Mouse (Mus musculus): Measurements from ENCODE around the gene Dtnb. TPM values are rescaled to one million over a fixed set of nuclear protein-coding genes. Genes with fewer than 3 reads are reported as not detected.
A peak's percentile ranks its signal among the peaks of the same experiment; 100 is the strongest.

Dtnb gene
- polyA plus RNA-seq, 1 experiment from 2014 or later, result 49.6 TPM

- H3K9me3 ChIP-seq, result no peaks in the 10 kb centered on the region
- ATAC-seq (ENCODE audit: insufficient number of reproducible peaks, insufficient read depth, low FRiP score, low TSS enrichment, low read depth), result no peak
- no peaks in the 10 kb centered on the region for H3K4me1 ChIP-seq
- H3K36me3 ChIP-seq, result no peaks in the 10 kb centered on the region
- no peak overlapping the region for H3K27ac ChIP-seq
- WGBS, result 95% methylated on average over 1 of the region's 1 CpGs
- H3K27me3 ChIP-seq, result 0 out of 2 replicates have a peak, but pooled peaks cover under 1% of the 10 kb centered on the region
- no peak overlapping the region for H3K9ac ChIP-seq
- H3K4me3 ChIP-seq, result no peak overlapping the region
- no peak overlapping the region for H3K4me2 ChIP-seq
Observed at GRCm38 (mm10) chr12:3799551-3799950, 227.4 kb downstream of the Dtnb start.

GRCm38 (mm10) chr12:3805852-3806251 is 233.7 kb downstream of the Dtnb start, which contains the start of gene Dnmt3a:
Gene Dnmt3a (plus strand): TSS chr12:3806007.
- Histone ChIP-seq H3K4me2 (peak within 1 kb of the TSS; percentile 86), H3K4me3 (peak within 1 kb of the TSS; percentile 87), H3K9ac (peak within 1 kb of the TSS; percentile 92), H3K9me3 (no peaks in the 10 kb centered on the region), H3K27ac (peak within 1 kb of the TSS; percentile 97), H3K4me1 (peaks cover 31% of the 10 kb centered on the region), H3K27me3 (0 out of 2 replicates have a peak, but pooled peaks cover 2% of the 10 kb centered on the region), H3K36me3 (no peaks in the 10 kb centered on the region)
- 28% methylated on average over 4 of the region's 4 CpGs for WGBS
- no peak for ATAC-seq (ENCODE audit: insufficient number of reproducible peaks, insufficient read depth, low FRiP score, low TSS enrichment, low read depth)

GRCm38 (mm10) chr12:3806271-3806684 is 234.1 kb downstream of the Dtnb start:
- peak; percentile 78 for ATAC-seq (ENCODE audit: insufficient number of reproducible peaks, insufficient read depth, low FRiP score, low TSS enrichment, low read depth)
- Histone ChIP-seq H3K9ac (peak overlapping the region; percentile 92), H3K27me3 (0 out of 2 replicates have a peak, but pooled peaks cover 2% of the 10 kb centered on the region), H3K4me1 (peaks cover 36% of the 10 kb centered on the region), H3K9me3 (no peaks in the 10 kb centered on the region), H3K36me3 (no peaks in the 10 kb centered on the region), H3K4me3 (peak overlapping the region; percentile 87), H3K4me2 (peak overlapping the region; percentile 86), H3K27ac (peak overlapping the region; percentile 97)
- 2% methylated on average over 40 of the region's 41 CpGs for WGBS

- Histone ChIP-seq H3K9ac (peak overlapping the region; percentile 92), H3K4me2 (peak overlapping the region; percentile 86), H3K36me3 (no peaks in the 10 kb centered on the region), H3K4me1 (peaks cover 41% of the 10 kb centered on the region), H3K27me3 (0 out of 2 replicates have a peak, but pooled peaks cover 2% of the 10 kb centered on the region), H3K27ac (peak overlapping the region; percentile 97), H3K4me3 (peak overlapping the region; percentile 87), H3K9me3 (no peaks in the 10 kb centered on the region)
- under 1% methylated on average over 39 of the region's 141 CpGs for WGBS
- peak; percentile 17; the same call in 1 of the 2 replicates for ATAC-seq (ENCODE audit: insufficient number of reproducible peaks, insufficient read depth, low FRiP score, low TSS enrichment, low read depth)
Observed at GRCm38 (mm10) chr12:3806703-3807547, 234.7 kb downstream of the Dtnb start.

- Histone ChIP-seq H3K27me3 (0 out of 2 replicates have a peak, but pooled peaks cover 2% of the 10 kb centered on the region), H3K9ac (peak overlapping the region; percentile 92), H3K4me3 (peak overlapping the region; percentile 87), H3K36me3 (no peaks in the 10 kb centered on the region), H3K4me2 (peak overlapping the region; percentile 86), H3K4me1 (peaks cover 46% of the 10 kb centered on the region), H3K27ac (peak overlapping the region; percentile 97), H3K9me3 (no peaks in the 10 kb centered on the region)
- ATAC-seq (ENCODE audit: insufficient number of reproducible peaks, insufficient read depth, low FRiP score, low TSS enrichment, low read depth), result peak; percentile 40
- WGBS, result under 1% methylated on average over 59 of the region's 105 CpGs
Observed at GRCm38 (mm10) chr12:3807548-3808395, 235.6 kb downstream of the Dtnb start.

- Histone ChIP-seq H3K4me2 (peak overlapping the region; percentile 86), H3K27me3 (0 out of 2 replicates have a peak, but pooled peaks cover 2% of the 10 kb centered on the region), H3K9ac (peak overlapping the region; percentile 92), H3K27ac (peak overlapping the region; percentile 97), H3K4me3 (peak overlapping the region; percentile 87), H3K36me3 (0 out of 2 replicates have a peak, but pooled peaks cover 2% of the 10 kb centered on the region), H3K9me3 (no peaks in the 10 kb centered on the region), H3K4me1 (peaks cover 46% of the 10 kb centered on the region)
- WGBS, result 3% methylated on average over 10 of the region's 10 CpGs
- peak; percentile 48 for ATAC-seq (ENCODE audit: insufficient number of reproducible peaks, insufficient read depth, low FRiP score, low TSS enrichment, low read depth)
Observed at GRCm38 (mm10) chr12:3808396-3808981, 236.3 kb downstream of the Dtnb start.

- H3K27ac ChIP-seq, result peak overlapping the region; percentile 39
- H3K4me1 ChIP-seq, result peaks cover 46% of the 10 kb centered on the region
- 0 out of 2 replicates have a peak overlapping the region, but pooled peaks have one; percentile 14 for H3K4me3 ChIP-seq
- no peaks in the 10 kb centered on the region for H3K9me3 ChIP-seq
- peak overlapping the region; percentile 86 for H3K4me2 ChIP-seq
- 65% methylated on average over 7 of the region's 7 CpGs for WGBS
- H3K9ac ChIP-seq, result peak overlapping the region; percentile 36; the same call in 1 of the 2 replicates
- 0 out of 2 replicates have a peak, but pooled peaks cover 1% of the 10 kb centered on the region for H3K27me3 ChIP-seq
- no peak for ATAC-seq (ENCODE audit: insufficient number of reproducible peaks, insufficient read depth, low FRiP score, low TSS enrichment, low read depth)
- H3K36me3 ChIP-seq, result peaks cover 5% of the 10 kb centered on the region; the same call in 1 of the 2 replicates
Observed at GRCm38 (mm10) chr12:3809520-3810180, 237.5 kb downstream of the Dtnb start.

- H3K4me3 ChIP-seq, result 0 out of 2 replicates have a peak overlapping the region, but pooled peaks have one; percentile 4
- peak overlapping the region; percentile 51 for H3K27ac ChIP-seq
- no peak for ATAC-seq (ENCODE audit: insufficient number of reproducible peaks, insufficient read depth, low FRiP score, low TSS enrichment, low read depth)
- peaks cover 52% of the 10 kb centered on the region for H3K4me1 ChIP-seq
- H3K27me3 ChIP-seq, result no peaks in the 10 kb centered on the region
- H3K4me2 ChIP-seq, result peak overlapping the region; percentile 86
- peaks cover 5% of the 10 kb centered on the region; the same call in 1 of the 2 replicates for H3K36me3 ChIP-seq
- no peaks in the 10 kb centered on the region for H3K9me3 ChIP-seq
- no peak overlapping the region for H3K9ac ChIP-seq
- 51% methylated on average over 4 of the region's 4 CpGs for WGBS
Observed at GRCm38 (mm10) chr12:3810455-3810854, 238.3 kb downstream of the Dtnb start.

- H3K27ac ChIP-seq, result 0 out of 2 replicates have a peak overlapping the region, but pooled peaks have one; percentile 39
- ATAC-seq (ENCODE audit: insufficient number of reproducible peaks, insufficient read depth, low FRiP score, low TSS enrichment, low read depth), result no peak
- H3K36me3 ChIP-seq, result peaks cover 8% of the 10 kb centered on the region; the same call in 1 of the 2 replicates
- H3K27me3 ChIP-seq, result no peaks in the 10 kb centered on the region
- H3K4me3 ChIP-seq, result no peak overlapping the region
- peaks cover 54% of the 10 kb centered on the region for H3K4me1 ChIP-seq
- peak overlapping the region; percentile 86 for H3K4me2 ChIP-seq
- 33% methylated on average over 5 of the region's 5 CpGs for WGBS
- 0 out of 2 replicates have a peak overlapping the region, but pooled peaks have one; percentile 32 for H3K9ac ChIP-seq
- no peaks in the 10 kb centered on the region for H3K9me3 ChIP-seq
Observed at GRCm38 (mm10) chr12:3811596-3811995, 239.4 kb downstream of the Dtnb start.

- Histone ChIP-seq H3K27ac (peak overlapping the region; percentile 44), H3K9me3 (no peaks in the 10 kb centered on the region), H3K27me3 (no peaks in the 10 kb centered on the region), H3K4me3 (no peak overlapping the region), H3K4me1 (peaks cover 61% of the 10 kb centered on the region), H3K9ac (no peak overlapping the region), H3K36me3 (peaks cover 8% of the 10 kb centered on the region; the same call in 1 of the 2 replicates), H3K4me2 (no peak overlapping the region)
- 60% methylated on average over 6 of the region's 6 CpGs for WGBS
- ATAC-seq (ENCODE audit: insufficient number of reproducible peaks, insufficient read depth, low FRiP score, low TSS enrichment, low read depth), result no peak
Observed at GRCm38 (mm10) chr12:3812251-3812650, 240.1 kb downstream of the Dtnb start.
